Mouse (Mus musculus): ENCODE measurements around the gene Scfd2.
A peak's percentile ranks its signal among the peaks of the same experiment; 100 is the strongest.

The Scfd2 gene

DNA sequence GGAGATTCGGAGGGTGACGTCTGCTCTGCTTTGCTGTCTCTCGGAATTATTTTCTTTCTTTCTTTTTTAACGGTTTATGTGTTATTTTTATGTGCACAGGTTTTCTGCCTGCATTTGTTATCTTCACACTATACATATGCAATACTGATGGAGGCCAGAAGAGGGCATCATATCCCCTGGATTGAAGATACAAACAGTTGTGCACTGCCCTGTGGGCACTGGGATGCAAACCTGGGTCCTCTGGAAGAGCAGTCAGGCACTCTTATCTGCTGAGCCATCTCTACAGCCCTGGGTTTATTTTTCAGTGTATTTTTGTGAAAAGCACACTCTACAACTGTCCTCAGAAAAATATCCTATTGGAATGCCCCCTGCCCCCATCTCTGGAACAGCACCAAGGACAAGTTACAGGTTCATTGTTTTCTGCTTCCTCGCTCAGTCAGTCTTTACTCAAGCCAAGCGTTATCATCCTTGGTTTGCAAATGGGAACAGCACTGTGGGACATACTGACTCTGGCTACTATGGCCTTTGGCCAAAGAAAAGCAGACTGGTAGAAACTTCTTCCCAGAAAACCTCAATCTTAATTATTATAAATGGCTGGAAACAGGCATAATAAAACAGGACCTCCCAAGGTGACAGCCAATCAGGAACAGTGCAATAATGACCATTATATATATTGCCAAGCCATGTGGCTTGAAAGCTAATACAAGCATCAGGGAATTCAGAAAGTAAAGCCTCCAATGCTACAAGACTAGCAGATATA is 75.9 kb downstream of the Scfd2 start:
- peak in 1 of 2 experiments; percentile 19 for DNase-seq (ENCODE audit: low spot score in 2 of 2)

DNA sequence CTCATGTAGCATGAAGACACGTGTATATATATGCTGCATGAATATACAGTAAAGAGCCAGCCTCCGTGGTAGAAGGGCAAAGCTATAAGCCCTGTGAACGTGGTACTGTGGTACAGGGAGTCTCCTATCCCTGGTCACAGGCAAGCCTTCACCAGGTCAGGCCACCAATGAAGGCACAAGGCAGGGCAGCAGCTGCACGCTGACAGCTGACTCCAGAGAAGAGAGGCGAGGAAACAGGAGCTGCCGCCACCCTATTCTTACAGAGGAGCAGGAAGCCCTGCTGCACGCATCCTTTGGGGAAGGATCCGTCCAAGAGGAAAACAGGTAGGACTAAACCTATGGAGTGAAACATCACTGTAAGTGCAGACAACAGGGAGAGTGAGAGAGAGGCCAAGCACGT is 76.5 kb downstream of the Scfd2 start:
- DNase-seq (ENCODE audit: low spot score in 2 of 2) = no peak

DNA sequence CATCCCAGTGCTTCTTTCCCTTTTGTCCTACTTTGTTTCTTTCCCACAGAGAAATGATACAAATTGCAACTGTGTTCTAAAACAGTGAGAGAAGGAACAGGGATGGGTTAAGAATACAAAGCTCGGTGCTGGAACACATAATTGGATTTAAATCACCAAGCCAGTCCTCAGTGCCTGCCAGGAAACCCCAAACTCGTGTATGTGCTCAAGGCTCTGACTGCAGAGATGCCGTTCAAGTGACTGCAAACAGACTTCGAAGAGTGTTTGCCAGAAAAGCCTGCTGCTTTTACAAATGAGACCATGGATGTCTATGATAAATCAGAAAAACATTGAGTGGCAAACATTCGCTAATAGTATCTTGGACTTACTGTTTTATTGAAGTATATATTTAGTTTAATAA is 80.6 kb downstream of the Scfd2 start:
- DNase-seq (ENCODE audit: low spot score in 2 of 2) = no peak

DNA sequence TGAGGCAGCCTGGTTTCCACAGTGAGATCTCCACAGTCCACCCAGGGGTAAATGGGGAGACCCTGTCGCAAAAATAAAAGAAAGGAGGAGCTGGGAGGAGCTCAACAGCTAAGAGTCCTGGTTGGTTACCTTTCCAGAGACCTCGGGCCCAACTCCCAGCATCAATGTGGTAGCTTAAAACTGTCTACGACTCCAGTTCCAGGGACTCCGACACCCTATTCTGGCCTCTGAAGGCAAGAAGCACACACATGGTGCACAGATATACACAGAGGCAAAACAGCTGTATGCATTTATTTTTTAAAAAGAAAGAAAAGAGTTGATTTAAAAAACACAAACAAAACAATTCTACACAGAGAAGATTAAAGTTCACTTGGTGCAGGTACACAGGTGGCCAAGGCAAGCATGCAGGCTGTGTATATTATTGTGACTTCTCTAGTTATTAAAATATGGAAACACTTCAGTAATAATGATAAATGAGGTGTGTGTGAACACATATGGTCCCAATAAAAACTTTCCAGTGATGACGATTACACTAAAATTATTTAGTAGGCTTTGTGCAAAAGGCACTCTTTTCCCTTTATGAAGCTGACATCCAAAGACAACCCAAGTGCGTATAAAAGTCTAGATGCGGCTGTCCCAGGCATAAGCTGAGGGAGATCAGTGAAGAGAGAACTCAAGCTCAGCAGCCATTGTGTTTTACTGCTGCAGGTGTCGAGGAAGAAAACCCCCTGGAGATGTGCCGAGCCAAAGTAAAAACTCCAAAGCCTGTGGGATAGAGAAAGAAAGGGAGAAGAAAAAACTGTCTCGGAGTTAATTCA is 83.8 kb downstream of the Scfd2 start:
- no peak for DNase-seq (ENCODE audit: low spot score in 2 of 2)

DNA sequence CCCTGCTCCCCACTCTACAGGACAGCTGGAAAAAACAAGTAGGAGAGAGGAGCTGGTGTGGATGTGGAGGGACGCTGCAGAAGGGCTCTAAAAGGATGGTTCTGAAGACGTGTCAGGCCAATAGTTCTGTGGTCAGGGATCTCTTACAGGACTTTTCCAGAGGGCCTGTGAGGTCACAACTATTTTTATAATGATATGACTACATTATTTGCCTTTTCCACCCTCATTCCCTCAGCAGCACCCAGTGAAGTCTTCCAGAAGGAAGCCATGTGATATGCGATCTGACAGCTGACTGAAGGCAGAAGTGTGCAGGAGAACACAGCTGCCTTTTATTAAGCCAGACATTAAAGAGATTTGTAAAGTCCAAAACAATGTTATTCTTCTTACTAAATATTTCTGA is 85.7 kb downstream of the Scfd2 start:
- no peak for DNase-seq (ENCODE audit: low spot score in 2 of 2)

DNA sequence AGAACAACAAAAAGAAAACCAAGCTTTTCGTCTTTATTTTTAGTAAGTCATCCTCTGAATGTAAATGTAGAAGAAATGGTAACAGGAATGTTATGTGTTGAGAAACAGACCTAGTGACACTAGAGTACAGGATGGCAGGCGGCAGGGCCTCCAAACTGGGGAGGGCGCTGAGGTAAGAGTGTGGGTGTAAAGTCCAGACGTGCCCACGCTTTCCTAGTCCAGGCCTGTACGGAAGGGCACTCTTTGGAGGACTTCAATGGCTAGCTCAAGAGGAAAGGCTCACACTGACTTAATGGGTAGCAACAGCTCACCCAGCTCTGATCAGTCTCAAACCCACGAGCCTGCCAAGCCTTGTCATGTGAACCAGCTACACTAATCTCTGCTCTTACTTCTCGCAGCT is 93.2 kb downstream of the Scfd2 start:
- DNase-seq (ENCODE audit: low spot score in 2 of 2) = no peak

DNA sequence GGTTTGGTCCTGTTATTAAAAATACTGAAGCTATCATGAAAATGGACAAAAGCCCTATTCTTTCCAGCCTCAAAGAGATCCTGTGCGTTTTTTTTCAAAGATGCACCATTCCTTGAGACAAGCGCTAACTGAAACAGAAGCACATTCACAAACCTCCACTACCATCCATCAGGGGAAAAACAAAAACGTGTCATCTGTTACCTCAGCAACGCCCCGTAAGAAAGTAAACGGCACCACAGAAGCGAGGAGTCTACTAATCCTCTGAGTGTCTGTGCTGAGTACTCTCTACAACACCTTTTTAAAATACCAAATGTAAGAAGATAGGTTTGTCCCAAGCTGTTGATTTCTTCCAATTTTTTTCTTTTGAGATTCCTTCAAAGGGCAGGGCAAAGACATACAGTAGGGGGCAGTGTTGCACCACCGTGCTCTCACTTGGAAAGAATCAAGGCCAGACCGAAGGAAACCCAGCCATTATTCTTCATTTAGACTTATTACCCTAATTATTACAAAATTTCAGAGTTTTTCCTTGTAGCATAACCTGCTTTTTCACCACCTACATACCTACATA is 97.9 kb downstream of the Scfd2 start:
- DNase-seq (ENCODE audit: low spot score in 2 of 2) = peak in 1 of 2 experiments; percentile 69

DNA sequence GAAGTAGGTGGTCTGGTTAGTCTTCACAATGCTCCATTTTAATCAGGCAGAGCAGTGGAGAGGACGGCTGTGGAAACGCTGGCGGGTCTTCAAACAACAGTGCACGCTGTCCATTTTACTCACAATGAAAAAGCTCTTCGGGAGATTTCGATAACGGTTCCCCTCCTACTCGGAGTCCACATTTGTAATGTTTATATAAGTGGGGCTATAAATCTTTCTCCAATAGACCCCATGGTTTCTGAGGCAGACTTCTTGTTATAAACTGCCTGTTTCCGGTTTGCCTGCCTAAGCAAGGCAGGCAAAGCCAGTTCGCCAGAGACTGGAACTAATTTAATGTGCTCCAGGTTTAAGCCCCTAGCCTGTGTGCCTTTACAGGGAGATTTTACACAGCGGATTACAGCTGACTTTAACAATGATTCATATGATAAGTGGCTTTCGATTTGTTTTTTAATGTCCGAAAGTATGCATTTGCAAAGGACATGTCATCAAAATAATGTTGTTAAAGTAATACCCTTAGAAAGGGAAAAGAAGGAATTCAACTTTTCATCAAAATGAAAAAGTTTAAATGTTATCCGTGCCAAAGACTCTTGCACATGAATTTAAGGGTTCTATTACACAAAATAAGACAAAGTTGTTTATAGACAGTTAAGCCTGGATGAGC is 98.5 kb downstream of the Scfd2 start:
- DNase-seq (ENCODE audit: low spot score in 2 of 2) = no peak

DNA sequence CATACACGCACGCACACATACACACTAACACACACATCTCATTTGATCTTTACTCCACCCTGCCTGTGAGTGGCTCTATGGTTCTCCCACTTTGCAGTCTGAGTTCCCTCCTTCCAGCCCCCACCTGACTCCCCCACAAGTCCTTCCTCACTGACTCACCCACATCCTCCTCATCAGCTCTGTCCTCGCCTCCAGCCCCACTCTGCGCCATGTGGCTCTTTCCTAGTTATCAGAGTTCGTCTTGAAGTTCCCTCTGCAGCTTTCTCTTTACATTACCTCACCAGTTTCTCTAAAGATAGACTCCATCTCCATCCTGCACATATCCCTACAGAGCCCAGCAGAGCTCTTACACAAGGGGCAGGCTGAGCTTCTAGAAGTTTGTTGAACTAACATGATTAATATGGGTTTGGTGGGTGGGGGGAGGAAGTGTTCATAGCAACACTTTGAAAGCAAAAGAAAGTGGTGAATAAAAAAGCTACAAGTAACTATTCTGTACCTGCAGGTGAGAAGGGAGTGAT is 110.9 kb downstream of the Scfd2 start:
- no peak for DNase-seq (ENCODE audit: low spot score in 2 of 2)

DNA sequence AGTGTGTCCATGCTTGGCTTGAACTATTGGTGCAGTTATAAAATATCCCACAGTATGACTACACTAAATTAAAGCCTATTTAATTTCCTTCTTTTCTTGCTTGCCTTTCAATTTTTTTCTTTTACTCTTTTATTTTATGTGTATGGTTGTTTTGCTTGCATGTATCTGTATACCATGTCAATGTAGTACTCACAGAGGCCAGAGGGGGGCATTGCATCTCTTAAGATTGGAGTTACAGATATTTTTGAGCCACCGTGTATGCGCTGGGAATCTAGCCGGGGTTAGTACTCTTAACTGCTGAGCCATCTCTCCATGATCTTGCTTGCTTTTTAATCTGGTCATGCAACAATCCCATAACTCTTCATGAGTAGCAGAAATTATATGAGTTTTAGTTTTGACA is 119.0 kb downstream of the Scfd2 start:
- no peak for DNase-seq (ENCODE audit: low spot score in 2 of 2)

DNA sequence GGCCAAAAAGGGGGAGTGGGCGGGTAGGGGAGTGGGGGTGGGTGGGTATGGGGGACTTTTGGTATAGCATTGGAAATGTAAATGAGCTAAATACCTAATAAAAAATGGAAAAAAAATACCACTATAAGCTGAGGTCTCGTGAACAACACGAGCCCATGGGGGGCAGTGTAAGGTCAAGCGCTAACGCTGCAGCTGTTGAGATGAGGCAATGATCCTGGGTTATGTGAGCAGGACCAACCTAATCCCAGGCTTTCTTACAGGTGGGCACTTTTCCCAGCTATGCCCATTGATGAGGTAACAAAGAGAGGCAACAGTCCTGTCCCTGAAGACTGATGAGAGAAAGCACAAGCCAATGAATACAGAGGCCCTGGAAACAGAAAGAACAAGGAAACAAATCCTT is 126.7 kb downstream of the Scfd2 start:
- DNase-seq (ENCODE audit: low spot score in 2 of 2) = no peak

DNA sequence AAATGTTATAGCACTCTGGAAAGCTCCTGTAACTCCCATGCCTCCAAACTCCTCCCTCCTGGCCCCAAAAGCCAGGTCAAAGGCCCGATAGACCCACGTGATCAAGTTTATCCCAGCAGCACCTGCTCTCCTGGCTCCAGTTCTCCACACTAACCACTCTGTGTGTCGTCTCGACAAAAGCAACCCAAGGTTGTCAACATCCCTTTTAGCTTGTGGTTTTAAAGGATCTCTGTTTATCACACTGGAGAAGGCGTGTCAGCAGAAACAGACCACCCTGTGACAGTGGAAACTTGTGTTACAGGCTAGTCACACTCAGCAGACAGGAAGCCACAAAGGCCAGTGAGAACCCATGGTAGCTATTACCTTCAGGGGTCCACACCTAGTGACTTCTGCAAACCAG is 127.5 kb downstream of the Scfd2 start:
- DNase-seq (ENCODE audit: low spot score in 2 of 2) = peak; percentile 4 to 10

DNA sequence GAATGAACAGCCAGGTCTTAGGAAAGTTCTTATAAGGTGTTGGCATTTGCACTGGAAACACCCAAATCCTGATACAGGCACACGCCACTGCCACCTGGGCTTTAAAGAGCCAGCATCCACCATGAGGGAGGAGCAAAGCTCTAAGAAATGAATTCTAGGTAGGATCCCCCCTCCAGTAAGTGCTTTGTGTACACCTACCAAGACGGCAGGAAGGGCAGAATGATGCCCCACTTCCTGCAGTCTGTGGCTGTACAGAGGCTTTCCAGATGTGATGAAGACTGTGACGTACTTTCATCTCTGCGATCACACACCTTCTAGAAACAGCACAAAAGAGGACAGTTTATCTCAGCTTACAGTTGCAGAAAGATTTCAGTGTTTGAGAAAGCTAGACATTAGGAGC is 128.9 kb downstream of the Scfd2 start:
- peak; percentile 40 to 51 for DNase-seq (ENCODE audit: low spot score in 2 of 2)

DNA sequence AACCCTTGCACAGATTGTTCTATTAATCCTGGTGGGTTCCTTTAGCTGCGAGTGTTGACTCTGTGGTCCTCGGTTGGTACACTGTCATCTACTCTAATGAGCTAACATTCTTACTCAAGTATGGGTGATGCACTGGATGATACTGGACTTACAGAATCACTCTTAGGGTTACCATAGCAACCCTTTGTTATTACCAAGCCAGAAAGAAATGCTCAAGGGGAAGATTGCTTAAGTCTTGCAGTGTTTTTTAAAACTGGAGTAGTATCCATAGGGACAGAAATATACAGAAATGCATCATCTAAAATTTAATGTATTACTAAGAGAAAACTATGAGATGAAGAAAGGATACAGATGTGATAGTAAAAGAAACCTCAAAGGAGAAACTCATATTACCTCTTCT is 139.8 kb downstream of the Scfd2 start:
- DNase-seq (ENCODE audit: low spot score in 2 of 2) = no peak

DNA sequence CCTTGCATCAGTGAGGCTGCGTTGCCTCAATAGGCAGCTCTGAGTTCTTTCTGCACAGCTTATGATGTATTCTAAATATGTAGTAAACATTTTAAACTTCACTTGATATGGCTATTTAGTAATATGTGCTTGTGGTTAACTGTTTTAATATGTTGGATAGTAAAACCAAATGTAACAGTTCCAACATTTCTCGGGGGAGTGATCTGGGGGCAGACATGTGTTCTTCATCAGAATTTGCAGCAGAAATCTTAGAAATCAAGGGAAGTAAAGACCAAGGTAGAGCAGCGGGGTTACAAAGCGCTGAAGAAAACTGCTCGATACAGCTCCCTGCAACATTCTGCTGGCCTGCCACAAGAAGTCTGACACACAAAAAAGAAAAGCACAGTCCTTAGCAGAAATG is 140.2 kb downstream of the Scfd2 start:
- DNase-seq (ENCODE audit: low spot score in 2 of 2) = no peak

DNA sequence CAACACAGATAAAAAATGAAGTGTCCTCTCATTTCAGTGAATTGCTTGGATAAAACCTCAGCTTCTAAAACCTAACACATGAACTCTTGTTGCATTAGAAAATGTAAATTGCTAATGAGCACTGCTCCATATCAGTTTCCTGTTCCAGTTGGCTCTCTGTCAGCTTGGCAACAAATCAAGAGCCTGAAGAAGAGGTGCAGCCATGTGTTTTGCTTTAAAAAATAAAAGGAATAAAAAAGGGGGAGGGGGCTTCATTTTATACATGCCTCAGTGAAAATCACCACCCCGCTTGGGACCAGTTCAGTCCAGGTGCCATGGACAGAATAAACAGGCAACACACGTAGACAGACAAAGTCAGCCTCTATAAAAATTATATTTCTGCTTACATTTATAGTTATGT is 142.7 kb downstream of the Scfd2 start:
- no peak for DNase-seq (ENCODE audit: low spot score in 2 of 2)

DNA sequence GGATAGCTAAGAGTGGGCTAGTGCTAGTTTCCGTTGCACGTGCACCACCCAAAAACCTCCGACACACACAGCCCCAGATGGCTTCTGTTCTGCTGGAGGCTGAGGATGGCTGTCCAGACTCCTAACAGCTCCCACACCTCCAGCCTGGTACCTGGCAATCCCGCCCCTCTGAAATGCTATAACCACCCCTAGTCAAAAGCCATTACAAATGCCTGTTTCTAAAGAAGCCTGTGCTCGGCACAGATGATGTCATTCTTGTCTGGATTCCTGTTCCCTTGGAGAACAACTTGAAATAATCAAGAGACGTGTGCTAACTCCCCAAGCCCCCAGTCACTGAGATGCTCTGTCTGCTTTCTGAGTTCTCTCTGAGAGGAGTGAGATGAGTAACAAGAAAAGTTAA is 143.5 kb downstream of the Scfd2 start:
- DNase-seq (ENCODE audit: low spot score in 2 of 2) = no peak

DNA sequence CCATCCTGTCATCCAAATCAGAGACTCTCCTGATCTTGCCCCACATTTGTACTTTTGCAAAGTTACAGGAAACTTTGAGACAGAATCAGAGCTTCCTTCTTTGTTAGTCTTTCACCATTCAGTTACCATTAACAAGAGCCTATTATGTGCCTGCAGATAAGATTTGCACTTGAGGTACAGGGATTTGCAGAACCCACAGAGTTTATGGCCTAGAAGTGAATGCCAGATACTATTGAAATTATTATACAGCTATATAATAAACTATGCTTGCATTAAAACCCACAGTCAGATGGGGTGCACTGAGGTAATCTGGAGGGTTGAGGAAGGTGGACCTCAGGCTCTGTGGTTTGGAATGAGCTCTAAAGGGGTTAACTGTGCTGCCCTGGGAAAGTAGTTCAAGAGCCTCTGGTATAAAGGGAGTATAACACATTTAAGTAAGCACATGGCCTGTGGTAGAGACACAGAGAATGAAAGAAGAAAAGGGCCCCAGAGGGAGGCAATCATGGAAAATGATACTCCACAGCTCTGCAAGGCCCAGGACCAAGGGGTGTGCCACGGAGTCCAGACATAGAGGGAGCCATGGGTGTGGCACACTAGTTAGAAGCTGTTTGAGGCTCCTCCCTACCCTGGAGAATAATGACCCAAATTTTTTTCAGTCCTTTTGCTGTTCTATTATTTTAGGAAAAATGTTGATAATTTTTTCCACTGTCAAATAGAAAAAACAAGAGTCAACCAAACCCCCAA is 144.2 kb downstream of the Scfd2 start:
- DNase-seq (ENCODE audit: low spot score in 2 of 2) = no peak

DNA sequence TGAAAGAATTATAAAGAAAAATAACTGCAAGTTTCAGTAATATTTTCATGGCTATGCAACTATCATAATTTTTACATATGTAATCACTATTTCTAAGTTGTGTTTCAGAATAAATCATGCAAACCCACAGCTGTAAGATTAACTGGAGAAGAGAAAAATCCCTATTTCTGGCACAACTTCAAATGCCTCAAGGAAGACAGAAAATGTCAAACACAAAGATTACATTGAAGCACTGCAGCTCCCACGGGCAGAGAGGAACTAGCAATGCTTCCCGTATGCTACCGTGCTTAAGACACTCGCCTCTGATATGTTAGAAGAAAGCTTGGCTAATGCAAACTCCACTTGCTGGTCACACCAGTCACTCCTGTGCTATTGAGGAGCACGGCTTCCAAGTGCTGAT is 151.5 kb downstream of the Scfd2 start:
- DNase-seq (ENCODE audit: low spot score in 2 of 2) = no peak

DNA sequence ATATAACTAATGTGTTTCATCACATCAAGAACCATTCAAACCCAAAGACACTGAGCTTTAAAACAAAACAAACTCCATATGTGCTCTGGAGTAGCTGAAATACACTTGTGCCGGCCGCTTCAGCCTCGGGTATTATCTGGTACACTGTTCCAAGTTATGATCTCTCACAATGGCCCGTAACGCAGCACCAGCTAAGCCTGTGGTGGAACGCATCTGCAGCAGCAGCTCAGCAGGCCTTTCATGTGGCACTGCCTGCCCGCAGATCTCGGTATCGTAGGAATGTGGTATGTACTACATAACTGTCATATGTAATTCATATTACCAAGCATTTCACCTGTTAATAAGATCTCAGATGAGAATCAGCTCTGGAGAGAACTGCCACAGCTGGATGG is 164.9 kb downstream of the Scfd2 start:
- peak; percentile 58 to 59 for DNase-seq (ENCODE audit: low spot score in 2 of 2)

DNA sequence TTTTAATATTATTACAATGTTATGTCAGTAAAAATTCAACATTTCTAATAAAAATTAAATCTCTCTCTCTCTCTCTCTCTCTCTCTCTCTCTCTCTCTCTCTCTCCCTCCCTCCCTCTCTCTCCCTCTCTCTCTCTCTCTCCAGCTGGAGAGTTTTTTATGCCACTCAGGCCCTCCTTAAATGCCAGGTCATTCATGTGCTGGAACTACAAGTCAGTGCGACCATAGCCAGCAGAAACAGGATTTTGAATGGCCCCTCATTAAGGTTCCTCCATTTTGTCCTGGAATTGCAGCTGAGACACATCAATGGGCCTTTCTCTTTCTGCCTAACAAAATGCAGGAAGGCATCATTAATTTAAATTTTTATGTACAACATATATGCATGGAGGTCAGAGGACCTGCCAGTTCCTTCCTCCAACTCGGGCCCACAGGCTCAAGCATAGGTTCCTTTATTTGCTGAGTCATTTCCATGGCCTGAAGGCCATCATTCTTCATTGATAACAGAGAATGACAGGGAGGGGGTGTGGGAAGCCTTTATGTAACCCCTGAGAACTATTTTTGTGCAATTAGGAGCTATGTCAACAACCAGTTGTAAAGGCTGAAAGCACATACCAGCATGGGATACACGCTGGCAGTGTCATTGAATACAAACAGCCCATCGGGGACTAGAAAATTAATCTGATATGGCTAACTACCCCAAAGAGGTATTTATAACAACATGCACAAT is 165.4 kb downstream of the Scfd2 start:
- no peak for DNase-seq (ENCODE audit: low spot score in 2 of 2)

Data from thymus, postnatal 10 days (tissue).